Mouse (Mus musculus): ENCODE data around the gene Bcl6.

GRCm38 (mm10) chr16:23997912-23998311, 9.3 kb upstream of the Bcl6 start:
- TF ChIP-seq CTCF (IDR thresholded peaks at IDR 0.05; ENCODE audit: insufficient read depth, low read length) (no peak), POLR2A (IDR thresholded peaks at IDR 0.05; ENCODE audit: borderline replicate concordance, extremely low read depth, low read depth, low read length) (no peak)
